Mouse (Mus musculus) right cerebral cortex, postnatal 36 days (tissue): Measurements from ENCODE around the gene Qrsl1.

Experiments
- DNase-seq, 2 experiments: peaks; one replicate each; pipeline ENCODE4 v3.0.0; 2022; ENCODE audit warnings: low spot score in 2 of 2, mixed read lengths in 1 of 2

Qrsl1 gene

DNA sequence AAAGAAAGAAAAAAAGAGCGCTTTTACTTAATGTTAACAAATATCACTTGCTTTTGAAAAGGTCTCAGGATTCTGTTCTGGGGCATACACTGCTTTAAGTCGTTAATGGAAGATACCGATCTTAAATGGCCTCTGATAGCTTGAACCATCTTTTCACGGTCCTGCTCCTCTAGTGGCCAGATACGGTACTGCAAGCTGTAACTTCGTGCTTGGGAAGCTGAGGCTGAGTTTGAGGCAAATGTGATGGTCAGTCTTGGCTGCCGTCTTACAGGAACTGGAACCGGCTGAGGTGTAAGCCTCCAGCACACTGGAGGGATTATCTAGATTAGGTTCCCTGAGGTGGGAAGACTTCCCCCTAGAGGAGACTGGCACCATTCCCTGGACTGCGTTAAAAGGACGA, 30.8 kb downstream of the Qrsl1 start:
- DNase-seq = no peak

- no peak for DNase-seq
Observed at GRCm38 (mm10) chr10:43856351-43856750, 45.2 kb downstream of the Qrsl1 start.

DNA sequence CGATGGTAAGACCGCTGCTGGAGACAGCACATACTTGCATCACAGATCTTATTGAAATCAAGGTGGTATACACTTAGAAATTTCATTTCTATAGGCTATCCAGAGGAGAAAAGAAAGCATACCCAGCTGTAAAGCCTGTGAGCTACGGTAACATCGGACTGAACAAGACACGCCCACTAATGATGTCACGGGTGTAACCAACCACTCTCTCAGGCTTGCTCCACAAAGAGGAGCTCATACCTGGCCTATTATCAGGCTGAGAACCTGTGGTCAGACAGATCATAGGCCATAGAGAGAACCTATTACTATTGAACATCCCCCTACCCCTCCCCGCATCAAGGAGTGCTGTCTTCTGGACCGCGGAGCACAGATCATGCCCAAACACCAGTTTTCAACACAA, 45.6 kb downstream of the Qrsl1 start:
- no peak for DNase-seq

- DNase-seq = no peak
Observed at GRCm38 (mm10) chr10:43851898-43852297, 49.6 kb downstream of the Qrsl1 start.

DNA sequence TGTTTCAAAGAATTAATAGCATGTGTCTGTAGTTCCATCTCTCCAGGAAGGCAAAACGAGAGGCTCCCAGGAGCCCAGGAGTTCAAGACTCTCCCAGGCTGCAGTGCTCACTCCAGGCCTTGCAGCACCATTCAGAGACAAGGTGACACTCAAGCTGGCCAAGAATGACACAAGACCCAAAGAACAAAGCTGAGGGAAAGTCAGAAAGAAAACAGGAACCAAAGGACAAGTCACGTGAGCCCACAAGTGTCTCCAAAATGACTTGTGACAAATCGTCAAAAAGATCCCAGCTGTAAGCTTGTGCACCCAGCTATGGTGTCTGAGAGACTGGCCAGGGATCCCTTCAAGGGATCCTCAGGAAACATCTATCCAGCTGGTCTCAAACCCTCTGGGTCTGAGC, 52.1 kb downstream of the Qrsl1 start:
- no peak for DNase-seq

- no peak for DNase-seq
Observed at GRCm38 (mm10) chr10:43846141-43846622, 55.4 kb downstream of the Qrsl1 start.

GRCm38 (mm10) chr10:43845442-43845841, 56.1 kb downstream of the Qrsl1 start:
- no peak for DNase-seq

DNA sequence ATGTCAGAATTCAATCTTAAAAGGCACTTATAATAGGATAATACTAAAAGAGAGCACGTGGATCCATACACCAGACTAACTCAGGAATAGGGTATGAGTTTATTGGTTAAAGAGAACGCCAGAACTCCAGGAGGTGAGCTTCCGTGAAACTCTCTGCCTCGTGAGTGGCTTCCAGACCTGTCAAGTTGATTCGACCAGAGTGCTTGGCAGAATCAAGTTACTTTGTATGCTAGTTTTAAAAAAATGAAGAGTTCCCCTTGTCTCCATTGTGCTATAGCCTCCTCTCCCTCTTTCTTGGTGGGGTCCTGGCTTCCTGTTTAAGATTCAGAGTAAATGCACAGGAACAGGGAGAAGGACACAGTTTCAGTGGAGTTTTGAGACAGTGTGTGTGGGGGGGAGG, 60.1 kb downstream of the Qrsl1 start:
- no peak for DNase-seq

DNA sequence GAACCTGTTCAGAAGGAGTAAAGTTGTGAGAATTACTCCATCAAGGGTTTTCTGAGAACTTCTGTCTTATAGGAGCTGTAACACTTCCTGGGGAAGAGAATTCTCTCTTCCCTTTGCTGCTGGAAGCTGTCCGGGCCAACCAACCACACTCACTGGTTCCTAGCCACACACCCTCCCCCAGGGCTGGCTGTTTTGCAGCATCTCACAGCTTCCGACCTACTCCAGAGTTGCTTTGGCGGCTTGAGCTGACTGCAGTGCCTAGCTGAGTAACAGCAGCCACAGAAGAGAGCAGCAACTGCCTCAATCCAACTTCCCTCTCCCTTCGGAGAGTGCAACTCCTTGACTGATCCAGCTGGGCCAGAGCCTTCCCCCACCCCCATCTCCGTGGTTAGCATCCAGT, 68.7 kb downstream of the Qrsl1 start:
- peak in 1 of 2 experiments; percentile 4 for DNase-seq

DNA sequence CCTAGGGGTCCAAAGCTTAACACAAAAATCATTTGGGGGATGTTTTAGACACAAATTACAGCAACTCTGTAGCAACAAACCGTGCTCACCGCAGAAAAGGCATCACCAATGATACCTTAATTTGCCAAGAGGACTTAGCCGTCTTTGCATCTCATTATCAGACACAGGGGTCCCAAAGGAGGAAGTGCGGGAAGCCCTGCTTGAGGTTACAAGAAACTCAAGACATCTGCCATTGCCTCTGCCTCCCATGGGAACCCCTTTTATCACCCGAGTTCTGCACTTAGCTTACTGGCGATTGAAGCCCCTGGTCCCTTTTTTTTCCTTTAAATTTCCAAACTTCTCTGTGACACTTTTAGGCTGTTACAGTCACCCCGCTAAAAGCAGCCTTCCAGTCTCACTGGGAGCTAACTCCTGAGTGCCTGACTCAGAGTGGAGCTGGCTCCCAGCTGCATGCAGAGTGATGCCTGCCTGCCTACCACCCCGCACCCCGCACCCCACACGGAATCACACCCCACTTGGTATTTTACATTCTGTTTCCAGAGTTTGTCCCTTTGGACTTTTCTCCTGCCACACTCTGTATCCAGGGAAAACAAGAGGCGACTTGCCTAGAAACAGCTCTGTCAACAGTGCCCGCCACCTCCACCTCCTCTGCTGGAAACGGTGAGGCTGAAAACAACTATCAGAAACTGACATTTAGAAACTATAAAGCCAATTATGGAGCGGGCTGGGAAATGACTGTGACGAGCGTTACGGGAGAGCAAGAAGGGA, 71.1 kb downstream of the Qrsl1 start:
- peak; percentile 3 to 5 for DNase-seq

GRCm38 (mm10) chr10:43828686-43829015, 72.9 kb downstream of the Qrsl1 start:
- DNase-seq = no peak

- DNase-seq = no peak
Observed at GRCm38 (mm10) chr10:43827958-43828685, 73.4 kb downstream of the Qrsl1 start.

- DNase-seq = no peak
Observed at GRCm38 (mm10) chr10:43826773-43827621, 74.5 kb downstream of the Qrsl1 start.

DNA sequence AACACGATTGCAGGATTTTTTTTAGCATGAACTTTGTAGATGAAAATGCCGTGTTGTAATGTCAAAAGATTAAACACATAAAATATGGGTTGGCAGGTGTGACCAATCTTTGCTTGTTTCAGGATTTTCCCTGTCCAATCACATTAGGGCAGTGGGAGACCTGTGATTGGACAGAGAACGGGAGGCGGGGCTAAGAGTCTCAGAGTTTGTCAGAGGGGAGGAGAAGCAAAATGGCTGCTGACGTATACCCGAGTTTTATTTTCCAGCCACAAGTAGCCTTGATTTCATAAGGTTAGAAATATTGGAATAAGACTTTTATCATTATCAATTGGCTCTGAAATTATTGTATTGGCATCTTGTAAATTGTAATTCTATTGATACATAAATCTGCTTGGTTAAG, 75.8 kb downstream of the Qrsl1 start:
- DNase-seq = no peak

DNA sequence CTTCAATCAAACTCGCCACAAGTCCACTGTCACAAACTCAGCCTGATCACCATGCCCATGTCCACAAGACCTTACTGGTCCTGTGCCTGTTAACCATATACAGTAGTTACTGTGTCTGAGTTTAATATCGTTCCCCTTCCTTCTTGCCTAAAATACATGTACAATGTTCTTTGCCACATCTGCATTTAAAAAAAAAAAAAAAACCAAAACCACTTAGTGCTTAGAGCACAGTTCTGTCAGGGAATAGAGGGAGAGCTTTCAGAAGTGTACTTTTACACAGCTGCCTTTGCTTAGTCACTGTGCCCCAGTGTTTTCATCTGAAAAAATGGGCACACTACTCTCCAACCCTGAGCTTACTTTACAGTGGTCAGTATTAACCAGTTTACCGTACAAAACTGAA, 76.8 kb downstream of the Qrsl1 start:
- no peak for DNase-seq
